Mouse (Mus musculus): Measurements from ENCODE around the gene Egln1. TPM values are rescaled to one million over a fixed set of nuclear protein-coding genes. Genes with fewer than 3 reads are reported as not detected.

The Egln1 gene
- polyA plus RNA-seq, 1 experiment from 2014 or later = 3.2 TPM

GRCm38 (mm10) chr8:124925544-124926266, 23.4 kb downstream of the Egln1 start:
- H3K4me1 ChIP-seq (ENCODE audit: insufficient read depth) = peaks cover 70% of the 10 kb centered on the region
- WGBS (ENCODE audit: insufficient replicate concordance) = 25% methylated on average over 14 of the region's 14 CpGs

GRCm38 (mm10) chr8:124923971-124924652, 25.0 kb downstream of the Egln1 start:
- Histone ChIP-seq H3K9me3 (ENCODE audit: low read length) (no peaks in the 10 kb centered on the region), H3K9ac (replicated peaks) (no peak overlapping the region), H3K36me3 (replicated peaks; ENCODE audit: insufficient read depth, low read length) (no peaks in the 10 kb centered on the region), H3K4me2 (ENCODE audit: low read depth, low read length) (no peak overlapping the region), H3K4me1 (ENCODE audit: insufficient read depth) (peaks cover 62% of the 10 kb centered on the region), H3K4me3 (ENCODE audit: low read depth, low read length) (no peak overlapping the region), H3K27ac (ENCODE audit: low read depth) (no peak overlapping the region), H3K27me3 (ENCODE audit: insufficient read depth, low read length) (no peaks in the 10 kb centered on the region)
- TF ChIP-seq CTCF (IDR thresholded peaks at IDR 0.05; ENCODE audit: low read depth) (no peak), EP300 (IDR thresholded peaks at IDR 0.05; ENCODE audit: low read depth) (no peak)
- 76% methylated on average over 15 of the region's 15 CpGs for WGBS (ENCODE audit: insufficient replicate concordance)
- ATAC-seq (peak; percentile 13; the same call in 1 of the 2 replicates), DNase-seq (no peak)

More at GRCm38 (mm10) chr8:124925544-124926266, 23.4 kb downstream of the Egln1 start:
- peak; percentile 25 for DNase-seq
- no peaks in the 10 kb centered on the region for H3K27me3 ChIP-seq (ENCODE audit: insufficient read depth, low read length)
- TF ChIP-seq CTCF (IDR thresholded peaks at IDR 0.05; ENCODE audit: low read depth) (no peak), EP300 (IDR thresholded peaks at IDR 0.05; ENCODE audit: low read depth) (no peak; the same call in 1 of the 2 replicates)
- no peak overlapping the region for H3K4me2 ChIP-seq (ENCODE audit: low read depth, low read length)
- H3K9me3 ChIP-seq (ENCODE audit: low read length) = no peaks in the 10 kb centered on the region
- peak; percentile 57 for ATAC-seq
- peak overlapping the region; percentile 26; the same call in 1 of the 2 replicates for H3K27ac ChIP-seq (ENCODE audit: low read depth)
- no peak overlapping the region for H3K4me3 ChIP-seq (ENCODE audit: low read depth, low read length)
- no peaks in the 10 kb centered on the region for H3K36me3 ChIP-seq (replicated peaks; ENCODE audit: insufficient read depth, low read length)
- no peak overlapping the region for H3K9ac ChIP-seq (replicated peaks)

DNA sequence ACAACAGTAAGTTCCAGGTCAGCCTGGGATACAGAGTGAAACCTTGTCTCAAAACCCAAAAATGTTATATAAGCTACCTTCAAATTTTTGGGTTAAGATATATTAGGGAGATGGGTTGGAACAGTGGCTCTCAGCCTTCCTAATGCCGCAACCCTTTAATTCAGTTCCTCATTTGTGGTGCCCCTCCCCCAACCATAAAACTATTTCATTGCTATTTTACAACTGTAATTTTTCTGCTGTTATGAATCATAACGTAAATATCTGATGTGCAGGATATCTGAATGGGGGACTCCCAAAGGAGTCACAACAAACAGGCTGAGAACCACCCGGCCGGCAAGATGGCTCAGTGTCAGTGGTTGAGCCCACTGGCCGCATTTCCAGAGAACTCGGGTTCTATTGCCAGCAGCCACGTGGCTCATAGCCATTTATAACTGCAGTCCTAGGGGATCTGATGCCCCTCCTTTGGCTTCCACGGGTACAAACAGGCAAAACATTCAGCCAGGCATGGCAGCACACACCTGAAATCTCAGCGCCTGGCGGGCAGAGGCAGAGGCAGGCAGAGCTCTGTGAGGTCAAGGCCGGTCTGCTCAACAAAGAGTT, 26.5 kb downstream of the Egln1 start:
- no peak for DNase-seq
- Histone ChIP-seq H3K36me3 (replicated peaks; ENCODE audit: insufficient read depth, low read length) (no peaks in the 10 kb centered on the region), H3K27me3 (ENCODE audit: insufficient read depth, low read length) (no peaks in the 10 kb centered on the region), H3K9ac (replicated peaks) (no peak overlapping the region), H3K9me3 (ENCODE audit: low read length) (no peaks in the 10 kb centered on the region), H3K4me1 (ENCODE audit: insufficient read depth) (peaks cover 61% of the 10 kb centered on the region), H3K4me2 (ENCODE audit: low read depth, low read length) (peak overlapping the region; percentile 56), H3K27ac (ENCODE audit: low read depth) (no peak overlapping the region), H3K4me3 (ENCODE audit: low read depth, low read length) (0 out of 2 replicates have a peak overlapping the region, but pooled peaks have one; percentile 9)
- WGBS (ENCODE audit: insufficient replicate concordance) = 57% methylated on average over 11 of the region's 11 CpGs
- TF ChIP-seq CTCF (IDR thresholded peaks at IDR 0.05; ENCODE audit: low read depth) = no peak
- no peak for TF ChIP-seq EP300 (IDR thresholded peaks at IDR 0.05; ENCODE audit: low read depth)
- ATAC-seq = no peak

GRCm38 (mm10) chr8:124921369-124922279, 27.5 kb downstream of the Egln1 start:
- Histone ChIP-seq H3K36me3 (replicated peaks; ENCODE audit: insufficient read depth, low read length) (no peaks in the 10 kb centered on the region; the same call in 1 of the 2 replicates), H3K27me3 (ENCODE audit: insufficient read depth, low read length) (no peaks in the 10 kb centered on the region), H3K4me3 (ENCODE audit: low read depth, low read length) (peak overlapping the region; percentile 9), H3K9ac (replicated peaks) (peak overlapping the region; percentile 18), H3K4me1 (ENCODE audit: insufficient read depth) (peaks cover 52% of the 10 kb centered on the region), H3K4me2 (ENCODE audit: low read depth, low read length) (peak overlapping the region; percentile 56), H3K27ac (ENCODE audit: low read depth) (peak overlapping the region; percentile 49), H3K9me3 (ENCODE audit: low read length) (no peaks in the 10 kb centered on the region)
- ATAC-seq = peak; percentile 26; the same call in 1 of the 2 replicates
- no peak for TF ChIP-seq CTCF (IDR thresholded peaks at IDR 0.05; ENCODE audit: low read depth)
- no peak for TF ChIP-seq EP300 (IDR thresholded peaks at IDR 0.05; ENCODE audit: low read depth)
- 42% methylated on average over 18 of the region's 18 CpGs for WGBS (ENCODE audit: insufficient replicate concordance)
- DNase-seq = peak; percentile 32

DNA sequence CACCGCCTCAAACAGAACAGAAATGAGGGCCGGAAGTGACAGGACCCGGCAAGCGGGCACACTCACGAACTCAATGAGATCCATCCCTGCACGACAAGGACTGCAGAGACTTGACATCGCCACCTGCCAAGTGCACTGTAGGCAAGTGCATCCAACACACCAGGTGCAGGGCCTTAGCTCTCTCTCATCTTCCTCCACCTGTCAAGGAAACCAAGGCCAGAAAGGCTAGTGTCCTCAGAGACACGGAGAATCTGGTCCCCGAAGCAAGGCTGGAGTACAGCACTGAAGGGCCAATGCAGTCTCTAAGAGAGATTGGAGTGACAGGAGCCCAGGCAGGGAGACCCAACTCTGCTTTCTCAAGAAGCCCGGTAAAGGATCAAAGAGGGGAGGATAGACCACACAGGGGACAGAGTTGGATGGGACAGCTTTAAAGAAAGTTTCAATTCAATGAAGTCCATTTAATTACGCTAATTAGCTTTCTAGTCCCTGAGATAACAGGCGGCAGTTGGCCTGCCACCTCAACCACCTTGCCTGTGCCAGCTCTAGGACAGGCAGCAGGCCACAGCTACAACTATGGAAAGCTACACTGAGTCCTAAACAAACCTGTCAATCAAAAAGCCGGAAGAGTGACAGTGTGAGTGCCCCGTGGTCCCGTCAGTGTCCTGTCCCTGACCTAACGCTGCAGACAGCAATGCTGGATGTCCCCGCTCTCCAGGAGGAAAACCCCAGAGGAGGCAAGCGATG, 31.2 kb downstream of the Egln1 start:
- H3K36me3 ChIP-seq (replicated peaks; ENCODE audit: insufficient read depth, low read length) = peaks cover 19% of the 10 kb centered on the region; the same call in 1 of the 2 replicates
- H3K4me3 ChIP-seq (ENCODE audit: low read depth, low read length) = no peak overlapping the region
- ATAC-seq (no peak), DNase-seq (no peak)
- no peak overlapping the region for H3K4me2 ChIP-seq (ENCODE audit: low read depth, low read length)
- H3K9ac ChIP-seq (replicated peaks) = no peak overlapping the region
- no peaks in the 10 kb centered on the region for H3K27me3 ChIP-seq (ENCODE audit: insufficient read depth, low read length)
- H3K27ac ChIP-seq (ENCODE audit: low read depth) = no peak overlapping the region
- WGBS (ENCODE audit: insufficient replicate concordance) = 82% methylated on average over 18 of the region's 18 CpGs
- H3K9me3 ChIP-seq (ENCODE audit: low read length) = no peaks in the 10 kb centered on the region
- TF ChIP-seq EP300 (IDR thresholded peaks at IDR 0.05; ENCODE audit: low read depth) (no peak), CTCF (IDR thresholded peaks at IDR 0.05; ENCODE audit: low read depth) (no peak)
- H3K4me1 ChIP-seq (ENCODE audit: insufficient read depth) = peaks cover 20% of the 10 kb centered on the region

Data from liver, postnatal 0 days (tissue).